Mouse (Mus musculus) fibroblast of lung, adult 2 months (primary cell): ENCODE measurements around the gene Rps15.

Source experiments
- DNase-seq: peaks from one replicate; pipeline ENCODE4 v3.0.0-alpha.2; 2011; ENCODE audit warnings: low read depth

Gene Rps15

DNA sequence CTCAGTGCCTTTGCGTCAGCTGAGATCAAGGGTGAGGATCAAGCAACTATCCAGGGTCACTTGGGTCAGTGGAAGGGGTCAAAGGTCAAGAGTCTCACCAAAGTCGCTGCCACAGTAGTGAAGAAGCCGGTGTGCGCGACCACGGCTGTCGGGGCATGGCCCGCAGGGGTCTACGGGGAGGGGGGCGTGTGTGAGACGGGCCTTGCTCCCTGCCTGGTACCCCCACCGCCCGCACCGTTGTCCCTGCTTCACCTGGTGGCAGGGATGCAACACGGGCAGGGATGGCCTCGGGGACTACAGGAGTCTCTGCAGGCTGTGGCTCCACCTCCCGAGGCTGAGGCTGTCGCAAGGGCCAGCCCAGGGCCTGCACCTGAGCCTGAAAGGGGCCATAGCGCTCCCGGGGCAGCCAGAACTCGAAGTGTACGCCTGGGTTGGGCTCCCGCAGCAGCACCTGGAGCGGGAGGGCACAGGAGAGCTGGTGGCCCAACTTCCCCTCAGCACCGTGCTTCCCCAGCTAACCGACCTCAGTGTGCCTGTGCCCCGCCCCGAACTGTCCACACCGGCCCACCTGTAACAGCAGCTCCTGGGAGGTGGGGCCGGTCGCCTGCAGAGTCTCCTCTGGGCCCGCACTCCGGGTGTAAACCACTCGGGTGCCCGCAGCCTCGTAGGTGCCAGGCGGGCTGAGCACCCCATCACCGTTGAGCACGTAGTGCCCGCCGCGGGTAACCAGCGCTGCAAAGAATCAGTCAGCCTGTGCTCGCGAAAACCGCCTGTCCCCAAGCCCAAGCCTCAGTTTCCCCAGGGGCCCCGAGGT is 49.4 kb downstream of the Rps15 start:
- DNase-seq: no peak

GRCm38 (mm10) chr10:80342305-80342748 is 50.1 kb downstream of the Rps15 start:
- no peak for DNase-seq

- no peak for DNase-seq
Observed at GRCm38 (mm10) chr10:80342749-80343424, 50.6 kb downstream of the Rps15 start.

- DNase-seq: no peak
Observed at GRCm38 (mm10) chr10:80343425-80343895, 51.2 kb downstream of the Rps15 start.
